Mouse (Mus musculus): ENCODE data around the gene Lrrc20. TPM values are rescaled to one million over a fixed set of nuclear protein-coding genes. Genes with fewer than 3 reads are reported as not detected.
"Not testable (repeated sequence)": the region's sequence is repeated elsewhere in the genome, so short reads cannot be mapped to it uniquely, and the experiment has no call there.

Lrrc20 gene
- polyA plus RNA-seq, 1 experiment, result 7.4 TPM

DNA sequence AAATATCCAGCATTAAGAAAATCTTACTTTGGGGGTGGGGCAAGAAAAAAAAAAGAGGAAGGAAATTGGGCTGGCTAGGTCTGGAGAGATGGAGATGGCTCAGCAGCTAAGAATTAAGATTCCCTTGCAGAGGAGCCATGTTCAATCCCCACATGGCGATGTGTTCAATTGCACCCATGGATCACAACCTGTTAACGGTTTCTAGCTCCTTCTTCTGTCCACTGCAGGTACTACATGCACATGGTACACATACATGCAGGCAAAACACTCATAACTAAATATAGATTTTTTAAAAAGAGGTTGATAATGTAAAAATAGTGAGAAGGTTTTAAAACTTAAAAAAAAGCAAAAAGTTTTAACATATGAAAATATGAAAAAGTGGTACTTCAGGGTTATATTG, 142.9 kb downstream of the Lrrc20 start:
- 90% methylated on average over 2 of the region's 2 CpGs for WGBS

GRCm38 (mm10) chr10:61621681-61622080, 146.1 kb downstream of the Lrrc20 start:
- H3K4me3 ChIP-seq (ENCODE audit: low read depth, low read length), result no peak overlapping the region
- H3K36me3 ChIP-seq (ENCODE audit: control insufficient read depth, insufficient read depth, low read length), result no peaks in the 10 kb centered on the region
- TF ChIP-seq CTCF (IDR thresholded peaks at IDR 0.05; ENCODE audit: extremely low read depth, insufficient read length, insufficient replicate concordance, low read depth, low read length) (no peak), POLR2A (IDR thresholded peaks at IDR 0.05; ENCODE audit: low read depth, low read length) (no peak)
- peaks cover 10% of the 10 kb centered on the region; the same call in 1 of the 2 replicates for H3K27me3 ChIP-seq (ENCODE audit: control insufficient read depth, insufficient read depth, low read length)
- WGBS, result 49% methylated on average over 9 of the region's 9 CpGs
- H3K4me1 ChIP-seq (ENCODE audit: control insufficient read depth, insufficient read depth, insufficient read length, low read length), result peaks cover 11% of the 10 kb centered on the region
- H3K27ac ChIP-seq (ENCODE audit: insufficient read depth, low read depth, low read length), result no peak overlapping the region

More for the DNA sequence above, 142.9 kb downstream of the Lrrc20 start:
- Histone ChIP-seq H3K4me3 (ENCODE audit: low read depth, low read length) (no peak overlapping the region), H3K36me3 (ENCODE audit: control insufficient read depth, insufficient read depth, low read length) (no peaks in the 10 kb centered on the region), H3K4me1 (ENCODE audit: control insufficient read depth, insufficient read depth, insufficient read length, low read length) (no peaks in the 10 kb centered on the region), H3K27ac (ENCODE audit: insufficient read depth, low read depth, low read length) (no peak overlapping the region), H3K27me3 (ENCODE audit: control insufficient read depth, insufficient read depth, low read length) (no peaks in the 10 kb centered on the region)
- TF ChIP-seq CTCF (IDR thresholded peaks at IDR 0.05; ENCODE audit: extremely low read depth, insufficient read length, insufficient replicate concordance, low read depth, low read length) (no peak), POLR2A (IDR thresholded peaks at IDR 0.05; ENCODE audit: low read depth, low read length) (no peak)

- H3K4me3 ChIP-seq (ENCODE audit: low read depth, low read length); H3K27ac ChIP-seq (ENCODE audit: insufficient read depth, low read depth, low read length); H3K36me3 ChIP-seq (ENCODE audit: control insufficient read depth, insufficient read depth, low read length): not testable (repeated sequence)
- TF ChIP-seq CTCF (IDR thresholded peaks at IDR 0.05; ENCODE audit: extremely low read depth, insufficient read length, insufficient replicate concordance, low read depth, low read length), result peak; percentile 21; the same call in 1 of the 2 replicates
- peaks cover 10% of the 10 kb centered on the region; the same call in 1 of the 2 replicates for H3K27me3 ChIP-seq (ENCODE audit: control insufficient read depth, insufficient read depth, low read length)
- H3K4me1 ChIP-seq (ENCODE audit: control insufficient read depth, insufficient read depth, insufficient read length, low read length), result peaks cover 11% of the 10 kb centered on the region
- WGBS, result 56% methylated on average over 3 of the region's 3 CpGs
Observed at GRCm38 (mm10) chr10:61623874-61624273, 148.3 kb downstream of the Lrrc20 start.

GRCm38 (mm10) chr10:61624771-61625170, 149.2 kb downstream of the Lrrc20 start:
- H3K4me3 ChIP-seq (ENCODE audit: low read depth, low read length), result no peak overlapping the region
- WGBS, result 30% methylated on average over 5 of the region's 5 CpGs
- TF ChIP-seq CTCF (IDR thresholded peaks at IDR 0.05; ENCODE audit: extremely low read depth, insufficient read length, insufficient replicate concordance, low read depth, low read length) (no peak), POLR2A (IDR thresholded peaks at IDR 0.05; ENCODE audit: low read depth, low read length) (no peak)
- no peak overlapping the region for H3K27ac ChIP-seq (ENCODE audit: insufficient read depth, low read depth, low read length)
- peaks cover 11% of the 10 kb centered on the region for H3K4me1 ChIP-seq (ENCODE audit: control insufficient read depth, insufficient read depth, insufficient read length, low read length)
- H3K36me3 ChIP-seq (ENCODE audit: control insufficient read depth, insufficient read depth, low read length), result no peaks in the 10 kb centered on the region
- peaks cover 10% of the 10 kb centered on the region; the same call in 1 of the 2 replicates for H3K27me3 ChIP-seq (ENCODE audit: control insufficient read depth, insufficient read depth, low read length)

- H3K4me3 ChIP-seq (ENCODE audit: low read depth, low read length), result peak overlapping the region; percentile 52
- peaks cover 10% of the 10 kb centered on the region; the same call in 1 of the 2 replicates for H3K27me3 ChIP-seq (ENCODE audit: control insufficient read depth, insufficient read depth, low read length)
- WGBS, result 8% methylated on average over 74 of the region's 74 CpGs
- peaks cover 11% of the 10 kb centered on the region for H3K4me1 ChIP-seq (ENCODE audit: control insufficient read depth, insufficient read depth, insufficient read length, low read length)
- H3K36me3 ChIP-seq (ENCODE audit: control insufficient read depth, insufficient read depth, low read length), result no peaks in the 10 kb centered on the region
- no peak overlapping the region for H3K27ac ChIP-seq (ENCODE audit: insufficient read depth, low read depth, low read length)
- no peak for TF ChIP-seq POLR2A (IDR thresholded peaks at IDR 0.05; ENCODE audit: low read depth, low read length)
- no peak for TF ChIP-seq CTCF (IDR thresholded peaks at IDR 0.05; ENCODE audit: extremely low read depth, insufficient read length, insufficient replicate concordance, low read depth, low read length)
Observed at GRCm38 (mm10) chr10:61625381-61626257, 150.0 kb downstream of the Lrrc20 start.

GRCm38 (mm10) chr10:61626551-61626950, 150.9 kb downstream of the Lrrc20 start:
- TF ChIP-seq POLR2A (IDR thresholded peaks at IDR 0.05; ENCODE audit: low read depth, low read length) (no peak), CTCF (IDR thresholded peaks at IDR 0.05; ENCODE audit: extremely low read depth, insufficient read length, insufficient replicate concordance, low read depth, low read length) (no peak)
- no peak overlapping the region for H3K27ac ChIP-seq (ENCODE audit: insufficient read depth, low read depth, low read length)
- H3K36me3 ChIP-seq (ENCODE audit: control insufficient read depth, insufficient read depth, low read length), result no peaks in the 10 kb centered on the region
- H3K4me1 ChIP-seq (ENCODE audit: control insufficient read depth, insufficient read depth, insufficient read length, low read length), result peaks cover 11% of the 10 kb centered on the region
- 74% methylated on average over 3 of the region's 3 CpGs for WGBS
- peaks cover 10% of the 10 kb centered on the region; the same call in 1 of the 2 replicates for H3K27me3 ChIP-seq (ENCODE audit: control insufficient read depth, insufficient read depth, low read length)
- H3K4me3 ChIP-seq (ENCODE audit: low read depth, low read length), result no peak overlapping the region

GRCm38 (mm10) chr10:61627195-61627937, 151.8 kb downstream of the Lrrc20 start:
- H3K4me3 ChIP-seq (ENCODE audit: low read depth, low read length), result no peak overlapping the region
- H3K27ac ChIP-seq (ENCODE audit: insufficient read depth, low read depth, low read length), result no peak overlapping the region
- TF ChIP-seq POLR2A (IDR thresholded peaks at IDR 0.05; ENCODE audit: low read depth, low read length) (no peak), CTCF (IDR thresholded peaks at IDR 0.05; ENCODE audit: extremely low read depth, insufficient read length, insufficient replicate concordance, low read depth, low read length) (no peak)
- H3K36me3 ChIP-seq (ENCODE audit: control insufficient read depth, insufficient read depth, low read length), result no peaks in the 10 kb centered on the region
- H3K27me3 ChIP-seq (ENCODE audit: control insufficient read depth, insufficient read depth, low read length), result peaks cover 10% of the 10 kb centered on the region; the same call in 1 of the 2 replicates
- H3K4me1 ChIP-seq (ENCODE audit: control insufficient read depth, insufficient read depth, insufficient read length, low read length), result peaks cover 12% of the 10 kb centered on the region
- whole genome bisulfite sequencing, result 83% methylated on average over 15 of the region's 15 CpGs

All from small intestine, adult 2 months (tissue).